Mouse (Mus musculus): Measurements from ENCODE around the gene Thtpa.

DNA sequence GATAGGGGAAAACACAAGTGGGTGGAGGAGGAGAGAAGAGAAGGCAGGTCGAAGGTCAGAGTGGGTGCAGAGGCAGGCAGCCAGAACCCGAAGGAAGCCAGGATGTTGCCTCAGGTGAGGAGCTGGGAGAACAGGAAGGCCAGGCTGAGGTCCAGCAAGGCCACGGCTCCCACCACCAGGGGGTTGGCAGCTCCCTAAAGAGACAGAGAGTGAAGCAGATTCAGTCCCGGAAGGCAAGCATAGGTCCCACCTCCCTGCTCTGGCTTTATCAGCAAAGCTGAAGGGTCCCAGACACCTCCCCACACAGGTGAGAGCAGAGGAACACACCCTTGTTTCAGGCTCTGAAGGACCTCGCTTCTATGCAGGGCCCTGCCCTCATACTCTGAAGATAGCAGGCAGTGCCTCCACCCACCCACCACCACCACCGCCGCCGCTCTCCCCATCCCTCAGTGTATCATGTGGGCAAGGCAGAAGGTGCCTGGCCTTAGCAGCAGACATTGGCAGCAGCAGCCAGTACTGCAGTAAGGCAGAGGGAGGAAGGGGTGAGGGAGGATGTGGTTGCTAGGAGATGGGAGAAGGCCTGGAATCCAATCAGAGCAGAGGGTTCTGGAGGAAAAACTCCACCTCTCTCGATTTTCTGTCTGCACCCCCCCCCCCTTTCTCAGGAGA is 13.8 kb downstream of the Thtpa start:
- TF ChIP-seq CTCF (IDR thresholded peaks at IDR 0.05; ENCODE audit: low read depth, low read length) (no peak), POLR2A (IDR thresholded peaks at IDR 0.05; ENCODE audit: extremely low read depth, insufficient read depth, low read length) (no peak)
